Mouse (Mus musculus) ovary, postnatal 10 days (tissue): Measurements from ENCODE around the gene Gigyf2.
A peak's percentile ranks its signal among the peaks of the same experiment; 100 is the strongest.

ENCODE experiments used
- DNase-seq: peaks from one replicate; pipeline ENCODE4 v3.0.0; 2022; ENCODE audit warnings: low spot score

The Gigyf2 gene

DNA sequence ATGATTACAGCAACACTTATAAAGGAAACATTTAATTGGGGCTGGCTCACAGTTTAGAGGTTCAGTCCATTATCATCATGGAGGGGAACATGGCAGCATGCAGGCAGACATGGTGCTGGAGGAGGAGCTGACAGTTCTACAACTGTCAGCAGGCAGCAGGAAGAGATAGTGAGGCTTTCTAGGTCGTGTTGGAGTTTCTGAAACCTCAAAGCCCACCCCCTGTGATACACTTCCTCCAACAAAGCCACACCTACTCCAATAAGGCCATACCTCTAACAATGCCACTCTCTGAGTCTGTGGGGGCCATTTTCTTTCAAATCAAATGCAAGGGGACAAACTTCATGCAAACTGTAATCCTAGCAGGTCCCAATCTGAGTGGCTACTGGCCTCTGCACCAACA lies 5.7 kb upstream of the Gigyf2 start:
- no peak for DNase-seq

DNA sequence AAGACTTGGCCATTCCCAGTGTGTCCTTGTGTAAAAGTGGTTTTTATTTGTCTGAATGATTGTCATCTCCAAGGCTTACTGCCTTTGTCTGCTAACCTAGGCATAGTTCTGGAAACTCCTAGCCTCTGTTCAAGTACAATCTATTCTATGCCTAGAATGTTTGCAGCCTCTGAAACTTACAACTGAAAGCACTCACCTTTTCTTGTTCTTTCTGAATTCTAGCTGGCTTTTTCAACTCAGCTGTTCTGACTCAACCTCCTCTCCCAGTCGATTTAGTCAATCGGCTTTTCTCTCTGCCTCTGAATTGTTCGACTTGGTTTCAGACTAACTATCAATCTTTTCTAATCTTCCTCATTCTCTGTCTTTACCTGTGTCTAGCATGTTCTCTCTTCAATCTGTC lies 4.0 kb upstream of the Gigyf2 start:
- DNase-seq, result no peak

DNA sequence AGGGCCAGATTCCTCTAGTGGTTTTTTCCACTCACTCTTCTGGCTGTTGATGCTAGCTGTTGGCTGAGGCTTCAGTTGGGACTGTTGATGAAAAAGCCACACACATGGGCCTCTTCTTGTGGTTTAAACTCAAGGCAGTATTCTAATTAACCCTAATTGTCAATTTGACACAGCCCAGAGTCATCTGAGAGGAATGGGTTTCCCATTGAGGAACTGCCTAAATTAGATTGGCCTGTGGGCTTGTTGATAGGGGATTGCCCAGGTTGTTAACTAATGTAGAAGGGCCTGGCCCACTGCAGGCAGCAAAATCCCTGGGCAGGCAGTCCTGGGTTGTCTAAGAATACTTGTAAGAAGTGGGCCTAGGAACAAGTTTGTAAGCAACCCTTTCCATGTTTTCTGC lies 2.1 kb upstream of the Gigyf2 start:
- no peak for DNase-seq

DNA sequence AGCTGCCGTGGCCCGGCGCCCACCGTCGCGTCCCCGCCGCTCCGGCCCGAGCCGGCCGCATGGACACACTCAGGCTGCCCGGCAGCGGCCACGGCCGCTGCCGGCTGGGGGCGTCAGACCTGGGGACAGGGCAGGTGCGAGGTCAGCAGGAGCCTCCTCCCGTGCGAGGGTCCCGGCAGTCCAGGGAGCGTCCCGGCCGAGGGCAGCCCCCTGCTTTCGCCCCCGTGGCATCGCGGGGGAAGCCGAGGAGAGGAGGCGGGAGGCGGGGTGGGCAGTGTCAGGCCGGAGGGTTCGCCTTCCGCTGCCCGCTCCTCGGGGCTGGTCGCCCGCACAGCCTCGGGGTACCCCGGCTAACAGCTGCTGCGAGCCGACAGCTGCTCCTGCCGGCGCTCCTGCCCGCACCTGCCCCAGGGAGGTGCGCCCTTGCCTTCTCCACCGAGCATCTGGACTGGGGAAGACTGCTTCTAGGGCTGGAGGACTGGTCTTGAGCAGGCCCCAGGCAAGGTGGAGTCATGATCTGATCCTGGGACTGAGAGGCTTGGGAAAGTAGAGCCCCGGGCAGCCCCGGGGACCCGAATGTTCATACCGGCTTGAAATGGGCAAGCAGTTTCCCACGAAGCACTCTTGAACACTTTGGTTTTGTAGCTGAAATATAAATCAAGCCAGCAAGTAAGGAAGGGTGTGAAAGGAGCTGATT lies 515 bp downstream of the Gigyf2 start:
- peak; percentile 45 for DNase-seq

DNA sequence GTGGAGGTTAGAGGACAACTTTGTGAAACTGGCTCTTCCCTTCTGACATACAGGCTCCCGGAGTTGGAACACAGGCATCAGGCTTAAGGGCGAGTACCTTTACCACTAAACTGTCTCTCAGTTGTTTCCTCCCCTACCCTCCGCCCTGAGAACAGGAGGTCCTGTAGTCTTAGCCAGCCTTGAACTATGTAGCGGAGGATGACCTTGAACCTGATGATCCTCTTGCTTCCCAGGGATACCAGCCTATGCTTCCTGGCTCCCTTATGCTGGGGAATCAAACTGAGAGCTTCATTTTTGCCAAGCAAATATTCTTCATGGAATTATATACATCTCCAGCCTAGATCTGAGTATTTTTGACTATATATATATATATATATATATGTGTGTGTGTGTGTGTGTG lies 5.0 kb downstream of the Gigyf2 start:
- DNase-seq, result no peak

DNA sequence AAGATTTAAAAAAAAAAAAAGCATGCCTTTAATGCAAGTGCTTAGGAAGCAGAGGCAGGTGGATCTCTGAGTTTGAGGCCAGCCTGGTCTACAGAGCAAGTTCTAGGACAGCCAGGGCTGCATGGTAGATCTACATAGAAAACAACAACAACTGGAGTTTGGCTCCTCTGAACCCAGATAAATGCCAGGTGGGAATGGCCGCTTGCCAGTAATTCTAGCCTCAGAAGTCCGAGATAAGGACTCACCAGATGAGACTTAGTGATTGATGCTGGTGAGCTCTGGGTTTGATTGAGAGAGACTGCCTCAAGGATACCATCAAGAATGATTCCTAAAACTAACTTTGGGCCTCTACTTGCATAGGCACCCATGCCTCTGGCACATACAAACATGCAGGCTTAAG lies 23.8 kb downstream of the Gigyf2 start:
- no peak for DNase-seq

GRCm38 (mm10) chr1:87360276-87360675 lies 33.5 kb downstream of the Gigyf2 start:
- DNase-seq, result no peak

DNA sequence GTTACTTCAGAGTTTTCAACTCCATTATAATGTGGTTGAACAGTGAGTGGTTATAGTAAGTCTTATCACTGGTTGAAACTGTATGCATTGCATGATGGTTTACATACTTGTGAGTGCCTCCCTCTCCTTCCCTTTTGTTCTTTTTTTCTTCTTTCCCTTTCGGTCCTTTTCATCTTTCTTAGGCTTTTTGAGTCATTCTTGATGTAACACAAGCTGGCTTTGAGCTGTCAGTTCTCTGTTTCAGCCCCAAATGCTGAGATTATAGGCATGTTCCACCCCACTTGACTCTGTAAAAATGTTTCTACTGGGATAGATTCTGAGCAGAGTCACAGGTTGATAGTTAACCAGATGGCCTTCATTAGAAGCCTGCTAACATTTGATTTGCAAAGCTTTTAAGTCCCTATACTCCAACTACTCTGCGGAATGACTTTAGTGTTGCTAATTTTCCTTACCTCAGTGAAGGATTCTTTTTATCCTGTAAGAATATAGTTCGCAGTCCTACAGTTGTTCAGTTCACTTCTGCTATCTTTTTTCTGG lies 51.3 kb downstream of the Gigyf2 start:
- DNase-seq, result no peak

- no peak for DNase-seq
Measured at GRCm38 (mm10) chr1:87379919-87380318, 53.1 kb downstream of the Gigyf2 start.

DNA sequence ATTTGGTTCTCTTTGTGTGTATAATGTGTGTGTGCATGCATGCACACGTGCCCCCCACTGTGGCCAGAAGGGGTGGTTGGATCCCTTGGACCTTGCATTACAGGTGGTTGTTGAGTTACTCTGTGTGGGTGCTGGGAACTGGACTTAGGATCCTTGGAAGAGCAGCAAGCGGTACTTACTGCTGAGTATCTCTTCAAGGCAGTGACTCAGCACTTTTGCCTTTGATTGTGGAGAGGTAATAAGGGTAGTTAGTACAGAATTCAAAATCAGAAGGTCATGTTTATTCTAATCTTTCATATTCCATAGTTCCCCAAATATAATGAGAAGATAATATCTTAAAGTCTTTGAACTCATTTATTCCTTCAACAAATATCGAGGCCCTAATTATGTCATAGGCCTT lies 54.4 kb downstream of the Gigyf2 start:
- no peak for DNase-seq

DNA sequence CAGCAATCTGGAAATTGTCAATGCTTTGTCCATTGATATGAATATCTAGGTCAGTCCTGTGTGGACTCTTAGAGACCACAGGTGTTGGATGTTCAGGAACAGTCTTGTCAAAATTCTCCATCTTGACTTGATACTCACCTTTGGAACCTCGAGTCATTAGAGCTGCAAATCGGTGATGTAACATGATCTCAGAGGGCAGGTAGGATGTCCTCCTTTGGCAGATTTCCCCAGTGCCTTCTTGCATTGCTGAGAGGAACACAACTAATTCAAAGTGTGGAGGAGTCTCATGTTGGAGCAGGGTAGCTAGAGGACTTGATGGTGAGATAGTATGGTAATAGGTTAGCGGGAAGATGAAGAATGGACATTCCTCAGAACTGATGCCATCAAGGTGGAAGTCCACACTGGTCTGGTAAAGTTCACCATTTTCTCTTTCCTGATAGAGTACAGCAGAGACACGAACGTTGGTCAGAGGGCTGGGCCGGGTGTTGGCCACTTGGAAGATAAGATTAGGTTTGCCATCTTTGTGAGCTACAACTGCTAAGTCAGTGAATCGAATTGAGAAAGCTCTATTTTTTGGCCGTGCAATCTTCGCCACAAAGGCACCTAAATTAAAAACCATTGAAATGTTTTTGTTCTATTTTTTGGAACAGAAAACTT lies 59.8 kb downstream of the Gigyf2 start:
- no peak for DNase-seq

GRCm38 (mm10) chr1:87393444-87394195 lies 66.8 kb downstream of the Gigyf2 start:
- no peak for DNase-seq

DNA sequence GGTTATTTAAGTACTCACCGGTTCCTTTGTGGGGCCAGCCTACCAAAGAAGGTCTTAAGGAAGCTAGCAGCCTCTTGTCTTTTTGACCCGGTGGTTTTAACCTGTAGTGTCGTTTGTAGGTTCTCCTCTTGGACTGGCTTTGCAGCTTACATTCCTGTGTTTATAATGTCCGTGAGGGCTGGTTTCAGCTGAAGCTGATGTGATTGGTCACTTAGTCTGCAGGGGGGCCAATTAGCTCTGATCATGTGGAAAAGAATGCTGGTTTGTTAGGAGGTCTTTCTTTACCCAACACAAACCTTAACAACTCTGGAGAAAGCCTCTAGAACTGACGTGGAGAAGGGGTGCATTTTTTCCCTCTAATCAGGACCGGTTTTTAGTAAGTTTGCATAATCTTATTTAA lies 67.8 kb downstream of the Gigyf2 start, which contains the start of gene Kcnj13:
Gene Kcnj13, minus strand, starts transcription at position 136 of the 400 bp plus-strand sequence.
- no peak for DNase-seq

GRCm38 (mm10) chr1:87396923-87397586 lies 70.3 kb downstream of the Gigyf2 start:
- DNase-seq, result no peak

DNA sequence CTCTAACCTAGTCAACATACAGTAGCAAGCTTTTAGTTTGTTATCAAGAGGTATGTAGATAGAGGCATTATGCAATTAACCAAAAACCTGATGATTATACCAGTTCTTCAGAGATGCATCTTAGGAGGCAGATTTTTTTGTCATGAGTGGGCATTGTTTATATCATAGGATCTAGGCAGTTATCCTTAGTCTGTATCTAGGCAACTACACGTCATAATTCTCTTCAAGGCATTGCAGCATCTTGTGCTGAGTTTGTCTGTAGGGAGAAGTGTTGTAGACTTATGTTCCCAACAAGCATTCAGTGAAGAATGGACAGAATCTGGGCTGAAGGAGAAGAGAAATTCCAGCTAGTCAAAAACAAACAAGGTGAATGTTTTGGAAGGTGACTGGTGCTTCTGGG lies 77.9 kb downstream of the Gigyf2 start:
- DNase-seq, result no peak

- DNase-seq, result no peak
Measured at GRCm38 (mm10) chr1:87406012-87406411, 79.2 kb downstream of the Gigyf2 start.

DNA sequence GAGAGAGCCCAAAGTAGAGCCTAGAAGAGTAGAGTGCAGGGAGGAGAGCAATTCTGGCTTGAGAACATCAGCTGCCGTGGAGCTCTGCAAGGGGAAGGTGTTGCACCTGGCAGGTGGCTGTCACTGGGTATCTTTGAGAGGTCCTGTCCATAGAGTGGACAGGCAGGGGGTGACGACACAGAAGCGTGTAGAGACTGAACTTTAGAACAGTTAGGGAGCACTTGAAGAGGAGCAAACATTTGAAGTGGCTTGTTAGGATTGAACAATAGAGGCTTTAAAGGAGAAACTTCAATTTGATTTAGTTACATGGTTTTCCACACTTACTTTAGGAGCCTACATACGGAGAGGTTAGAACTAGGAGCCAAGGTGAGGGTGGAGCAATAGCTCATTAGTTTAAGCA lies 82.6 kb downstream of the Gigyf2 start:
- DNase-seq, result no peak

GRCm38 (mm10) chr1:87418733-87419132 lies 91.9 kb downstream of the Gigyf2 start:
- no peak for DNase-seq

DNA sequence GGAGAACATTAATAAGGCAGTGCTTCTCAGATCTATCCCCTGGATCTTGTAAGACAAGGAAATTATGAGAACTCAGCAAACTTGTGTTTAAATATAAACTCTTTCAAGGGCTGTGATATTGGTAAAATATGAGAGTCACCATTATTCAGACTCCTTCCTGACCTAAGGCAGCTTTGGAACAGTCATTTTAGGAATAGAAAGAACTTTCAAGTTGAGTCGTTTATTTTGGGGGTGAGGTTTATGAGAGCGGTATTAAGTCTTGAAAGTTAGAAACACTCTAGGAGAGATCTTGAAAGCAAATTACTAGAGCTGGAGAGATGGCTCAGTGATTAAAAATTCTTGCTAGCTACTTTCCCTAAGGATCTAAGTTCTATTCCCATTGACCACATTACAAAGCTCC lies 108.3 kb downstream of the Gigyf2 start:
- no peak for DNase-seq

GRCm38 (mm10) chr1:87436583-87436982 lies 109.8 kb downstream of the Gigyf2 start:
- DNase-seq, result no peak

- DNase-seq, result no peak
Measured at GRCm38 (mm10) chr1:87447183-87448104, 120.6 kb downstream of the Gigyf2 start.
